Comparison of ENCODE assay signal across 20 mouse cellular contexts in the genomic region with DNA sequence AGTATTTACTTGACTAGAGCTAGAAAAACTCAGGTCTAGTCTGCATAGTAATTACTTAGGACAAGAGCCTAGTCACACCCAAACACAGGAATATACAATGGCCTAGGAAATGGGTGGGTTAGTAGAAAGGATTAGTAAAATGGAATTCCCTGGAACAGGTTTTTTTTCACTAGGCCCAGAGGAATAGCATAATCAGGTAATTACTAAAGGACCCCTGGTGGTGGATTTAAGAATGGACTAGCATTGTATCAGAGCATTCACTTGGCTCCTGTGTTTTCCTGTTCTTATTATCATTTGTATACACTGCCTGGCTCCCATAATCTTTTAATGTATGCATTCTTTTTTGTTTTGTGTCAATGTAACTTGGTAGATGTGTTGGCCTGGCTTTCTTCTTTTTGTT.
A peak's percentile ranks its signal among the peaks of the same experiment; 100 is the strongest.
DNase-seq lines count a peak whose midpoint lies in the region; ATAC-seq and TF ChIP-seq lines count a peak whose summit lies in the region.
"Had no signal": no experiment of that assay in that cellular context is flagged by ENCODE, and none has a peak within 500 bp of the region (broad histone marks: within the 10 kb centered on the region; RNA-seq: fewer than 3 reads in every experiment).

No protein-coding gene starts in this region.

- TF ChIP-seq POLR2A in thymus, adult 2 months (IDR thresholded peaks at IDR 0.05; ENCODE audit: control insufficient read depth, extremely low read depth, insufficient read depth, low read length, poor library complexity) = no peak

- ATAC-seq in forebrain, embryonic 11.5 days (replicated peaks; ENCODE audit: low FRiP score) = peak; percentile 87
- 0 out of 2 replicates have a peak, but pooled peaks have one; percentile 40 for ATAC-seq in midbrain, embryonic 13.5 days
- ATAC-seq: intestine, embryonic 15.5 days had no signal

- H3K4me2 ChIP-seq in forebrain, embryonic 11.5 days (ENCODE audit: low read depth, low read length, severe bottlenecking) = no peak overlapping the region
- H3K4me2 ChIP-seq in midbrain, embryonic 13.5 days (replicated peaks) = no peak overlapping the region
- H3K4me2 ChIP-seq: heart, embryonic 13.5 days; hindbrain, embryonic 15.5 days; intestine, embryonic 15.5 days; limb, embryonic 12.5 days; liver, embryonic 13.5 days; lung, embryonic 14.5 days; stomach, embryonic 15.5 days had no signal

- H3K9me3 ChIP-seq in forebrain, embryonic 11.5 days (ENCODE audit: control insufficient read depth, low read length) = no peaks in the 10 kb centered on the region
- H3K9me3 ChIP-seq in forebrain, embryonic 10.5 days = no peaks in the 10 kb centered on the region
- no peaks in the 10 kb centered on the region for H3K9me3 ChIP-seq in midbrain, embryonic 13.5 days
- no peaks in the 10 kb centered on the region for H3K9me3 ChIP-seq in midbrain, embryonic 10.5 days (replicated peaks)
- H3K9me3 ChIP-seq: heart, embryonic 13.5 days; hindbrain, embryonic 15.5 days; intestine, embryonic 15.5 days; limb, embryonic 12.5 days; liver, embryonic 13.5 days; stomach, embryonic 15.5 days had no signal

- H3K4me3 ChIP-seq in forebrain, embryonic 11.5 days (ENCODE audit: low read depth, low read length) = no peak overlapping the region
- H3K4me3 ChIP-seq in forebrain, embryonic 10.5 days = no peak overlapping the region
- H3K4me3 ChIP-seq in midbrain, embryonic 13.5 days (replicated peaks) = no peak overlapping the region
- no peak overlapping the region for H3K4me3 ChIP-seq in midbrain, embryonic 10.5 days
- no peak overlapping the region for H3K4me3 ChIP-seq in thymus, adult 2 months (ENCODE audit: control insufficient read depth, insufficient read depth, low read length)
- H3K4me3 ChIP-seq: heart, embryonic 13.5 days; hindbrain, embryonic 15.5 days; intestine, embryonic 15.5 days; limb, embryonic 12.5 days; liver, embryonic 13.5 days; stomach, embryonic 15.5 days had no signal

- H3K27ac ChIP-seq in forebrain, embryonic 11.5 days (ENCODE audit: low read depth, low read length) = no peak overlapping the region
- no peak overlapping the region for H3K27ac ChIP-seq in forebrain, embryonic 10.5 days
- no peak overlapping the region for H3K27ac ChIP-seq in midbrain, embryonic 13.5 days
- no peak overlapping the region for H3K27ac ChIP-seq in midbrain, embryonic 10.5 days (replicated peaks)
- no peak overlapping the region for H3K27ac ChIP-seq in thymus, adult 2 months (ENCODE audit: control insufficient read depth, insufficient read depth, low read length)
- H3K27ac ChIP-seq: heart, embryonic 13.5 days; hindbrain, embryonic 15.5 days; intestine, embryonic 15.5 days; limb, embryonic 12.5 days; liver, embryonic 13.5 days; stomach, embryonic 15.5 days had no signal

- TF ChIP-seq CTCF in thymus, adult 2 months (IDR thresholded peaks at IDR 0.05; ENCODE audit: borderline replicate concordance, control insufficient read depth, extremely low read depth, insufficient read depth, low read length, poor library complexity) = no peak

- H3K9ac ChIP-seq in forebrain, embryonic 11.5 days (ENCODE audit: low read length) = no peak overlapping the region
- H3K9ac ChIP-seq in midbrain, embryonic 13.5 days (replicated peaks) = no peak overlapping the region
- H3K9ac ChIP-seq: heart, embryonic 13.5 days; hindbrain, embryonic 15.5 days; intestine, embryonic 15.5 days; limb, embryonic 12.5 days; liver, embryonic 13.5 days; lung, embryonic 14.5 days; stomach, embryonic 15.5 days had no signal

- no peak for DNase-seq in forebrain, embryonic 11.5 days (ENCODE audit: low spot score)
- DNase-seq in forebrain, embryonic 10.5 days (ENCODE audit: extremely low spot score, low spot score) = no peak
- DNase-seq in midbrain, embryonic 10.5 days (ENCODE audit: low spot score) = no peak
- peak; percentile 86 for DNase-seq in R1 (ENCODE audit: low read depth, low spot score)
- no peak for DNase-seq in cerebellum, adult 9-10 months
- DNase-seq in thymus, adult 2 months = no peak
- DNase-seq: B cell, adult 2 months; cerebellum, adult 2 months; gastrocnemius, postnatal 10 days; heart, adult 18-20 months; liver, embryonic 13.5 days; lung, embryonic 14.5 days; lung, postnatal 36 days; thymus, adult 18-20 months had no signal

- no peaks in the 10 kb centered on the region for H3K36me3 ChIP-seq in forebrain, embryonic 11.5 days (ENCODE audit: control insufficient read depth, insufficient read depth, low read length)
- H3K36me3 ChIP-seq in forebrain, embryonic 10.5 days (replicated peaks) = no peaks in the 10 kb centered on the region
- no peaks in the 10 kb centered on the region for H3K36me3 ChIP-seq in midbrain, embryonic 13.5 days
- no peaks in the 10 kb centered on the region for H3K36me3 ChIP-seq in midbrain, embryonic 10.5 days
- H3K36me3 ChIP-seq in thymus, adult 2 months (ENCODE audit: control insufficient read depth, insufficient read depth, low read length) = no peaks in the 10 kb centered on the region
- H3K36me3 ChIP-seq: heart, embryonic 13.5 days; hindbrain, embryonic 15.5 days; intestine, embryonic 15.5 days; limb, embryonic 12.5 days; liver, embryonic 13.5 days; stomach, embryonic 15.5 days had no signal

- H3K27me3 ChIP-seq in forebrain, embryonic 11.5 days (ENCODE audit: control insufficient read depth, insufficient read depth, low read length) = no peaks in the 10 kb centered on the region
- H3K27me3 ChIP-seq in forebrain, embryonic 10.5 days (ENCODE audit: poor library complexity, severe bottlenecking) = no peaks in the 10 kb centered on the region
- H3K27me3 ChIP-seq in midbrain, embryonic 13.5 days = no peaks in the 10 kb centered on the region
- no peaks in the 10 kb centered on the region for H3K27me3 ChIP-seq in midbrain, embryonic 10.5 days (ENCODE audit: low read depth, poor library complexity, severe bottlenecking)
- no peaks in the 10 kb centered on the region for H3K27me3 ChIP-seq in thymus, adult 2 months (ENCODE audit: control insufficient read depth, insufficient read depth, low read length)
- H3K27me3 ChIP-seq: heart, embryonic 13.5 days; hindbrain, embryonic 15.5 days; intestine, embryonic 15.5 days; limb, embryonic 12.5 days; liver, embryonic 13.5 days; stomach, embryonic 15.5 days had no signal

- H3K4me1 ChIP-seq in forebrain, embryonic 11.5 days (replicated peaks; ENCODE audit: control insufficient read depth, insufficient read depth, low read length) = no peaks in the 10 kb centered on the region
- H3K4me1 ChIP-seq in forebrain, embryonic 10.5 days = no peaks in the 10 kb centered on the region
- H3K4me1 ChIP-seq in midbrain, embryonic 13.5 days (replicated peaks) = no peaks in the 10 kb centered on the region
- no peaks in the 10 kb centered on the region for H3K4me1 ChIP-seq in midbrain, embryonic 10.5 days
- H3K4me1 ChIP-seq in thymus, adult 2 months (replicated peaks; ENCODE audit: control insufficient read depth, insufficient read depth, low read length) = no peaks in the 10 kb centered on the region
- H3K4me1 ChIP-seq: heart, embryonic 13.5 days; hindbrain, embryonic 15.5 days; intestine, embryonic 15.5 days; limb, embryonic 12.5 days; liver, embryonic 13.5 days; stomach, embryonic 15.5 days had no signal
